Comparison of ENCODE assay signal across 16 mouse cellular contexts in the genomic region with DNA sequence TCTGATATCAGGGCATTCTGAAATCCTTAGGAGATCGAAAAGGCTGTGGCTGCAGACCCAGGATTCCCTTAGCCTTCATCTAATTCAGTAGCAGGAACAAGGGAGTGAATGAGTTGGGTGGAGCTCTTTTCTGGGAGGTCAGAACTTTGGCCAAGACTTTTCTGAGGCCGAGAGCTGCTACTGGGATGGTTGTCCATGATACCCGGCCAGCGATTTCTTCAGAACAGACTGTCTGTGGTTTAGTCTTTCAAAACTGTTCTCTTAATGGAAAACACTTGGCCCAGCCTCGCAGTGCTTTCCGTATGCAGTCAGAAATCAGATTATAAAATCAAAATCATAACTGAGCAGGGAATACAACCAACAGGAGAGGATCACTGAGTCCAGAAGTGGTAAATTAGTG. TPM values are rescaled to one million over a fixed set of nuclear protein-coding genes. Genes with fewer than 3 reads are reported as not detected.
A peak's percentile ranks its signal among the peaks of the same experiment; 100 is the strongest.
DNase-seq lines count a peak whose midpoint lies in the region; ATAC-seq and TF ChIP-seq lines count a peak whose summit lies in the region.
"Had no signal": no experiment of that assay in that cellular context is flagged by ENCODE, and none has a peak within 500 bp of the region (broad histone marks: within the 10 kb centered on the region; RNA-seq: fewer than 3 reads in every experiment).

No protein-coding gene starts in this region.

- H3K36me3 ChIP-seq in embryonic facial prominence, embryonic 11.5 days (replicated peaks; ENCODE audit: control insufficient read depth, insufficient read depth, low read depth, low read length) = no peaks in the 10 kb centered on the region
- H3K36me3 ChIP-seq in embryonic facial prominence, embryonic 10.5 days (replicated peaks) = no peaks in the 10 kb centered on the region
- no peaks in the 10 kb centered on the region for H3K36me3 ChIP-seq in small intestine, adult 2 months (ENCODE audit: control insufficient read depth, insufficient read depth, low read length)
- H3K36me3 ChIP-seq: heart, embryonic 13.5 days; lung, embryonic 15.5 days had no signal

- H3K4me2 ChIP-seq in embryonic facial prominence, embryonic 11.5 days (ENCODE audit: low read depth, low read length) = no peak overlapping the region
- H3K4me2 ChIP-seq: heart, embryonic 13.5 days; hindbrain, embryonic 14.5 days; lung, embryonic 15.5 days; midbrain, embryonic 11.5 days had no signal

- WGBS in embryonic facial prominence, embryonic 11.5 days = 60% methylated on average over 6 of the region's 6 CpGs
- WGBS in embryonic facial prominence, embryonic 10.5 days = 71% methylated on average over 6 of the region's 6 CpGs
- WGBS in small intestine, adult 2 months = 74% methylated on average over 6 of the region's 6 CpGs

- intact Hi-C loops in heart, postnatal 10 days (cut with DNase I) = no loop called here

- no peak overlapping the region for H3K27ac ChIP-seq in embryonic facial prominence, embryonic 11.5 days (replicated peaks; ENCODE audit: low read depth, low read length)
- H3K27ac ChIP-seq in embryonic facial prominence, embryonic 10.5 days (replicated peaks) = no peak overlapping the region
- H3K27ac ChIP-seq in small intestine, adult 2 months (ENCODE audit: insufficient read depth, low read depth, low read length) = 0 out of 2 replicates have a peak overlapping the region, but pooled peaks have one; percentile 6
- no peak overlapping the region for H3K27ac ChIP-seq in layer of hippocampus, adult 2 months
- H3K27ac ChIP-seq: heart, embryonic 13.5 days; hindbrain, embryonic 14.5 days; left cerebral cortex, adult 2 months; lung, embryonic 15.5 days had no signal

- no peak overlapping the region for H3K4me3 ChIP-seq in embryonic facial prominence, embryonic 11.5 days (ENCODE audit: low read depth, low read length)
- no peak overlapping the region for H3K4me3 ChIP-seq in embryonic facial prominence, embryonic 10.5 days
- H3K4me3 ChIP-seq in small intestine, adult 2 months (ENCODE audit: low read depth, low read length) = no peak overlapping the region
- no peak overlapping the region for H3K4me3 ChIP-seq in layer of hippocampus, adult 2 months
- H3K4me3 ChIP-seq: heart, embryonic 13.5 days; left cerebral cortex, adult 2 months; lung, embryonic 15.5 days; myocyte had no signal

- no peak for TF ChIP-seq CTCF in small intestine, adult 2 months (IDR thresholded peaks at IDR 0.05; ENCODE audit: extremely low read depth, insufficient read length, insufficient replicate concordance, low read depth, low read length)
- TF ChIP-seq CTCF in layer of hippocampus, adult 2 months (conservative IDR thresholded peaks at IDR 0.05) = no peak

- TF ChIP-seq POLR2A in small intestine, adult 2 months (IDR thresholded peaks at IDR 0.05; ENCODE audit: low read depth, low read length) = no peak

- H3K9ac ChIP-seq in embryonic facial prominence, embryonic 11.5 days (replicated peaks; ENCODE audit: low read length) = no peak overlapping the region
- H3K9ac ChIP-seq: heart, embryonic 13.5 days; hindbrain, embryonic 14.5 days; lung, embryonic 15.5 days had no signal

- ATAC-seq in embryonic facial prominence, embryonic 11.5 days (replicated peaks; ENCODE audit: insufficient number of reproducible peaks, low FRiP score, low TSS enrichment, low read depth) = no peak
- no peak for ATAC-seq in activated CD4-positive, CD25-positive, alpha-beta regulatory T cell, adult 4 months

- DNase-seq in embryonic facial prominence, embryonic 11.5 days (ENCODE audit: low spot score) = peak; percentile 39
- DNase-seq in embryonic facial prominence, embryonic 10.5 days (ENCODE audit: low spot score) = no peak
- peak; percentile 44 for DNase-seq in urinary bladder, postnatal 14 days (ENCODE audit: low spot score)
- no peak for DNase-seq in urinary bladder, postnatal 10 days (ENCODE audit: low spot score)
- peak; percentile 15 to 28 for DNase-seq in heart, postnatal 10 days
- no peak for DNase-seq in layer of hippocampus, adult 2 months (ENCODE audit: low spot score in 2 of 2)
- DNase-seq: kidney, adult 9 months; liver had no signal

- H3K27me3 ChIP-seq in embryonic facial prominence, embryonic 11.5 days (ENCODE audit: control insufficient read depth, insufficient read depth, low read length) = no peaks in the 10 kb centered on the region
- H3K27me3 ChIP-seq in embryonic facial prominence, embryonic 10.5 days (replicated peaks; ENCODE audit: low read depth, poor library complexity, severe bottlenecking) = no peaks in the 10 kb centered on the region
- no peaks in the 10 kb centered on the region for H3K27me3 ChIP-seq in small intestine, adult 2 months (ENCODE audit: control insufficient read depth, insufficient read depth, low read length)
- H3K27me3 ChIP-seq: heart, embryonic 13.5 days; lung, embryonic 15.5 days had no signal

- no peaks in the 10 kb centered on the region for H3K4me1 ChIP-seq in embryonic facial prominence, embryonic 11.5 days (ENCODE audit: control insufficient read depth, insufficient read depth, low read length)
- peaks cover 13% of the 10 kb centered on the region for H3K4me1 ChIP-seq in embryonic facial prominence, embryonic 10.5 days
- no peaks in the 10 kb centered on the region for H3K4me1 ChIP-seq in small intestine, adult 2 months (ENCODE audit: control insufficient read depth, insufficient read depth, insufficient read length, low read length)
- H3K4me1 ChIP-seq: heart, embryonic 13.5 days had no signal

- no peaks in the 10 kb centered on the region for H3K9me3 ChIP-seq in embryonic facial prominence, embryonic 11.5 days (replicated peaks; ENCODE audit: control insufficient read depth, low read length)
- no peaks in the 10 kb centered on the region for H3K9me3 ChIP-seq in embryonic facial prominence, embryonic 10.5 days
- H3K9me3 ChIP-seq: heart, embryonic 13.5 days; lung, embryonic 15.5 days had no signal

RNA-seq across cellular contexts. Expression of gene Tnc, which starts 21.2 kb away (rescaled TPM):
- 13.0 and 13.8 TPM in 2 replicates for polyA plus RNA-seq in embryonic facial prominence, embryonic 11.5 days (2014; fragmentation: Nextera tagmentation; extraction: Ambion mirVana)
- polyA plus RNA-seq in embryonic facial prominence, embryonic 10.5 days (2016; fragmentation: Nextera tagmentation; extraction: Ambion mirVana) = 2.9 and 7.1 TPM in 2 replicates
- total RNA-seq in heart, postnatal 10 days (2021) = 10 to 100 TPM; 11.4 to 13.8 TPM
- polyA plus RNA-seq in small intestine, adult 2 months (2012; rRNA removed) = 12.1 and 20.1 TPM in 2 replicates
- polyA plus RNA-seq in activated CD4-positive, CD25-positive, alpha-beta regulatory T cell, adult 4 months (2017; shearing (Covaris generic)) = under 1 TPM; 0.09 to 0.33 TPM
- 1 to 10 TPM; 4.3 to 5.7 TPM for total RNA-seq in layer of hippocampus, adult 2 months (2021)

Comparison
In these comparisons a context has a peak if more than half of its experiments do, and no peak if none do; other contexts are left out.
1. DNase-seq: peak in embryonic facial prominence, embryonic 11.5 days (single experiment), urinary bladder, postnatal 14 days (single experiment) and heart, postnatal 10 days (2 of 2); none in embryonic facial prominence, embryonic 10.5 days (single experiment), urinary bladder, postnatal 10 days (single experiment) and layer of hippocampus, adult 2 months (0 of 2).